Mouse (Mus musculus): ENCODE data around the gene Ttll10.

- TF ChIP-seq CTCF (IDR thresholded peaks at IDR 0.05 in 2 of 3, conservative IDR thresholded peaks at IDR 0.05 in 1 of 3; ENCODE audit: control insufficient read depth in 1 of 3, insufficient read depth in 1 of 3, low read depth in 2 of 3, low read length in 3 of 3, poor library complexity in 1 of 3, severe bottlenecking in 1 of 3) (no peak), MAZ (IDR thresholded peaks at IDR 0.05; ENCODE audit: low read depth, low read length) (no peak), MAX (IDR thresholded peaks at IDR 0.05; ENCODE audit: low read length) (no peak), TAL1 (IDR thresholded peaks at IDR 0.05; ENCODE audit: low read length) (no peak), ZNF384 (IDR thresholded peaks at IDR 0.05; ENCODE audit: low read depth, low read length) (no peak), POLR2AphosphoS5 (IDR thresholded peaks at IDR 0.05; ENCODE audit: borderline replicate concordance, low read depth, low read length) (no peak), POLR2A (IDR thresholded peaks at IDR 0.05; ENCODE audit: control insufficient read depth in 1 of 2, insufficient read depth in 1 of 2, low read depth in 1 of 2, low read length in 2 of 2, poor library complexity in 1 of 2) (no peak), MAFK (IDR thresholded peaks at IDR 0.05; ENCODE audit: borderline replicate concordance, low read depth, low read length) (no peak)
Observed at GRCm38 (mm10) chr4:156014436-156014835, 44.8 kb downstream of the Ttll10 start.
